Mouse (Mus musculus): ENCODE results near the gene Megf11.

GRCm38 (mm10) chr9:64579306-64579705 lies 193.9 kb downstream of the Megf11 start:
- no peak for TF ChIP-seq POLR2A (IDR thresholded peaks at IDR 0.05; ENCODE audit: low read depth, low read length)
- no peak for TF ChIP-seq CTCF (IDR thresholded peaks at IDR 0.05; ENCODE audit: borderline replicate concordance, insufficient read depth, low read length)
